Mouse (Mus musculus): ENCODE measurements around the gene Cyp2c50.
"Not testable (repeated sequence)": the region's sequence is repeated elsewhere in the genome, so short reads cannot be mapped to it uniquely, and the experiment has no call there.

Gene Cyp2c50

GRCm38 (mm10) chr19:40089421-40089820 is at the start of gene Cyp2c50:
Gene Cyp2c50, plus strand, starts transcription at chr19:40089688.
- not testable (repeated sequence) for DNase-seq (ENCODE audit: low spot score)

GRCm38 (mm10) chr19:40073701-40074100 is 15.8 kb upstream of the Cyp2c50 start, which contains the start of gene Cyp2c54:
Gene Cyp2c54, minus strand, starts transcription at chr19:40073827.
- no peak for DNase-seq (ENCODE audit: low spot score)

GRCm38 (mm10) chr19:40088381-40088780 is 1.1 kb upstream of the Cyp2c50 start:
- DNase-seq (ENCODE audit: low spot score): no peak

- no peak for DNase-seq (ENCODE audit: low spot score)
Measured at GRCm38 (mm10) chr19:40091111-40091510, 1.6 kb downstream of the Cyp2c50 start.

- DNase-seq (ENCODE audit: low spot score): not testable (repeated sequence)
Measured at GRCm38 (mm10) chr19:40119624-40120023, 30.1 kb downstream of the Cyp2c50 start.

GRCm38 (mm10) chr19:40125165-40125564 is 35.7 kb downstream of the Cyp2c50 start:
- not testable (repeated sequence) for DNase-seq (ENCODE audit: low spot score)

- not testable (repeated sequence) for DNase-seq (ENCODE audit: low spot score)
Measured at GRCm38 (mm10) chr19:40126996-40127395, 37.5 kb downstream of the Cyp2c50 start.
